Mouse (Mus musculus): ENCODE measurements at regions not wholly inside any gene's neighbourhood (a gene's known extent, or its start where the extent isn't known, plus 50 kb on each side); places are given as distances from the start of the nearest gene placed in this dataset. TPM values are rescaled to one million over a fixed set of nuclear protein-coding genes. Genes with fewer than 3 reads are reported as not detected.

GRCm38 (mm10) chr3:6204656-6205055, 415.6 kb downstream of the 1700008P02Rik start:
- no peak overlapping the region for H3K27ac ChIP-seq
- DNase-seq: no peak
- intact Hi-C loops (cut with DNase I): no loop called here
- no peak overlapping the region for H3K4me3 ChIP-seq
- TF ChIP-seq CTCF (IDR thresholded peaks at IDR 0.05): no peak

DNA sequence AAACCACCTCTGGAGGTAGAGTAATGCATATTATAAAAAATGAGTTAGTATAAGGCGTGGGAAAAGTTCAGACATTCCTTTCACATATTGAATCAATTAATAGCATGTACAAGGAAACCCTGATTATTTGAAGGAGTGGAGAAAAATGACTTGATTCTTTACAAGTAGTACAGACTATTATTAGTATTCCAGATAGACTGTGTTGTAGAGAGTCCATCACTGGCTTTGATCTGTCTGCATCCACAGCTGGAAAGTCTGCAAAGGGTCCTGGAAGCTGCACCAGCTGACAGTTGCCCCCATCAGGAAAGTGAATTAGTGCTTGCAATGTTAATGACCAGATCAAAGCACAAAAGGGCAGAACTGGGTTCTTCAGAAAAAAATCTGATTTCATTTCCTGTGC, 391.6 kb downstream of the 1700008P02Rik start:
- intact Hi-C loops (cut with DNase I): no loop called here
- TF ChIP-seq CTCF (IDR thresholded peaks at IDR 0.05): no peak
- no peak overlapping the region for H3K27ac ChIP-seq
- no peak for DNase-seq
- H3K4me3 ChIP-seq: no peak overlapping the region

Small RNA genes in the stretch of these regions (microRNA-seq; reads per million reads assigned to microRNA genes)
- gene Gm25144: not detected
- not detected for gene Gm25352
